Mouse (Mus musculus): ENCODE measurements around the gene Parp2.

GRCm38 (mm10) chr14:50868656-50869055 is 61.0 kb downstream of the Parp2 start:
- TF ChIP-seq CTCF (IDR thresholded peaks at IDR 0.05; ENCODE audit: low read depth, low read length) (no peak), POLR2A (IDR thresholded peaks at IDR 0.05; ENCODE audit: borderline replicate concordance, low read depth, low read length) (no peak)

All from bone marrow macrophage, adult 2 months (primary cell).